Mouse (Mus musculus) heart, embryonic 10.5 days (tissue): ENCODE measurements around the gene Ang. TPM values are rescaled to one million over a fixed set of nuclear protein-coding genes. Genes with fewer than 3 reads are reported as not detected.

Source experiments
- DNase-seq: peaks from one replicate; pipeline ENCODE4 v3.0.0-alpha.2; 2017; ENCODE audit warnings: low spot score
- H3K27ac ChIP-seq: fragments of 300-500 bp; sonication (generic); 2 replicates; pipeline ENCODE4 v1.5.1; 2016; ENCODE audit warnings: mild to moderate bottlenecking
- H3K27me3 ChIP-seq: fragments of 300-500 bp; sonication (generic); 2 replicates; pipeline ENCODE4 v1.6.1; 2016; ENCODE audit warnings: mild to moderate bottlenecking; ENCODE audit not compliant: poor library complexity, insufficient read depth, severe bottlenecking
- H3K36me3 ChIP-seq: fragments of 300-500 bp; sonication (generic); 2 replicates; pipeline ENCODE4 v1.6.1; 2016; ENCODE audit warnings: mild to moderate bottlenecking, moderate library complexity
- H3K4me1 ChIP-seq: fragments of 300-500 bp; sonication (generic); 2 replicates; pipeline ENCODE4 v1.6.1; 2016; ENCODE audit warnings: mild to moderate bottlenecking
- H3K4me3 ChIP-seq: fragments of 300-500 bp; sonication (generic); 2 replicates; pipeline ENCODE4 v1.5.1; 2016; ENCODE audit warnings: mild to moderate bottlenecking, moderate library complexity
- H3K9me3 ChIP-seq: fragments of 300-500 bp; sonication (generic); 2 replicates; pipeline ENCODE4 v1.6.1; 2016; ENCODE audit warnings: mild to moderate bottlenecking, moderate library complexity
- WGBS: fragments of 180-500 bp; shearing (Covaris S2); methylation state at CpG from one replicate; pipeline ENCODE4 v1.1.7; 2016; 5-methylcytosine and 5-hydroxymethylcytosine counted together
- polyA plus RNA-seq: library from polyadenylated mRNA; unstranded; fragments of >200 nt; fragmentation: Nextera tagmentation; extraction: Ambion mirVana; gene quantifications from 2 replicates; pipeline ENCODE4 v1.2.1, GENCODE M21; 2016

Gene Ang
- 1.8 and 3.0 TPM in 2 replicates for polyA plus RNA-seq

DNA sequence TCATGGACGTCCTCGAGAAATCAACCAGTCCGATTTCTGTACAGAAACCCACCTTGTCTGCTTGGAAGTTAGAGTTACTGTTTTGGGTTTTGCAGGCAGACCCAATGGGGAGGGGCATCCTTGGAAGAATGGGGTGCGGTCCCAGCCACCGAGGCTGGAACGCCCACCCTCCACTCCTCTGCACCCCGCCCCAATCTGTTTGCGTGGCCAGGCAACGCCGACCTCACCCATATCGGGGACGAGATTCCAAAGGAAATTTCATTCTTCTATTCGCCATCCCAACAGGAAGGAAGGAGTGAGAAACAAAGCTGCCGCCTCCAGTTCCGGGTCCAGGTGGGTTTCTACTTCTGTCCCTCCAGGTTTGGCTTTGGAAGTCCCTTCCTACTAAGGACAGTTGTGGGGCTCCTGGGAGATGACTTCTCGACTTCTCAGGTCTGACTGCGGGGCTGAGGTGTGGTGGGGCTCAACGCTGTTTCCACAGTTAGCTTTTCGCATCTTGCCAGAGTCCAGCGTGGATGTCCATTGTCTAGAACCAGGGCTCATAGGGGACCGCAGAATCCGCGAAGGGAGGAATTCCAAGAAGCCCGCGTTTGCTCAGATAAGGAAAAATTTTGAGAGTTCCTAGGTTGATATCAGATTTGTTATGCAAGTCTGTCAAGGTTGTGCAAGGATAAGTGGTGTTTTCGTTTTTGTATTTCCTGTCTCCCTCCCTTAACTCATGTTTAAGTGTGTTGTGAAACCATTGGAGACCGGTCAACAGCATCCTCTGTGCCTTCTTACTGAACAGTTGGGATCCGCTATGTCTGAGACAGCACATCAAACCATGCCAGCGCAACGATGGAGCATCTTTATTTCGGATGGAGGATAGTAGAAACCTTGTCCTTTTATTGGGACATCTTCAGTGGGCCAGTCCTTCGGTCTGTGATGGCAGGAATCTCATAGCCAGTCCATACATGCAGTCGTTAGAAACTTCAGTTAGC, at the start of gene Ang, which contains the start of gene Rnase4:
Gene Ang (plus strand): TSS at position 230 of the 980 bp plus-strand sequence.
Gene Rnase4 (plus strand): TSS at position 157 of the 980 bp plus-strand sequence.
- WGBS = 9% methylated on average over 33 of the region's 33 CpGs

DNA sequence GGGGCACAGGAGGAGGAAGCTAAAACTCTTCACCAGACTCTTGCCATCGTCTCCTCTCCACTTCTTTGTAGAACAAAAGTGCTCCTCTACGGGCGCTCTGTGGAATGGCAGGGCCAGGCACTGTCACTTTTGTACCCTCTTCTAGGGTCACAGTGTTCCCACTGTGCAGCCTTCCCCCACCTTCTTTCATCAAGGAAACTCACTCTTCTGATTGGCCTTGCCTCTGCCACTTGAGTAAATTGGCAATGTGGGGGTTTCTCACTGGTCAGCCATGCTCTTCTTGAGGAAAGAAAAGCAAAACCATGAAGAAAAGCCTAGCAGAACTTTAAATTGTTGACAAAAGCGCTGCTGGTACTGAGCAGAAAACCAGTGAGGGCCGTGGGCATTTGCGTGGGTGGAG, 49.2 kb upstream of the Ang start, which contains the start of gene Rnase9:
Gene Rnase9 (minus strand): TSS at position 101 of the 400 bp plus-strand sequence.
- no peaks in the 10 kb centered on the region for H3K36me3 ChIP-seq
- no peaks in the 10 kb centered on the region for H3K4me1 ChIP-seq
- no peak within 1 kb of the TSS for H3K4me3 ChIP-seq
- 78% methylated on average over 6 of the region's 6 CpGs for WGBS
- H3K27me3 ChIP-seq = no peaks in the 10 kb centered on the region
- no peaks in the 10 kb centered on the region for H3K9me3 ChIP-seq
- no peak for DNase-seq
- no peak within 1 kb of the TSS for H3K27ac ChIP-seq

More for the DNA sequence above, at the start of gene Ang, which contains the start of gene Rnase4:
- Histone ChIP-seq H3K9me3 (no peaks in the 10 kb centered on the region), H3K27ac (peak within 1 kb of the TSS; percentile 87), H3K4me1 (no peaks in the 10 kb centered on the region), H3K27me3 (no peaks in the 10 kb centered on the region), H3K36me3 (no peaks in the 10 kb centered on the region), H3K4me3 (peak within 1 kb of the TSS; percentile 78)
- DNase-seq = peak; percentile 85

- H3K4me3 ChIP-seq = no peak overlapping the region
- no peak overlapping the region for H3K27ac ChIP-seq
- H3K9me3 ChIP-seq = no peaks in the 10 kb centered on the region
- DNase-seq = no peak
- no peaks in the 10 kb centered on the region for H3K4me1 ChIP-seq
- H3K27me3 ChIP-seq = no peaks in the 10 kb centered on the region
- no peaks in the 10 kb centered on the region for H3K36me3 ChIP-seq
- 54% methylated on average over 5 of the region's 5 CpGs for WGBS
Observed at GRCm38 (mm10) chr14:51047846-51048245, 43.1 kb upstream of the Ang start.

DNA sequence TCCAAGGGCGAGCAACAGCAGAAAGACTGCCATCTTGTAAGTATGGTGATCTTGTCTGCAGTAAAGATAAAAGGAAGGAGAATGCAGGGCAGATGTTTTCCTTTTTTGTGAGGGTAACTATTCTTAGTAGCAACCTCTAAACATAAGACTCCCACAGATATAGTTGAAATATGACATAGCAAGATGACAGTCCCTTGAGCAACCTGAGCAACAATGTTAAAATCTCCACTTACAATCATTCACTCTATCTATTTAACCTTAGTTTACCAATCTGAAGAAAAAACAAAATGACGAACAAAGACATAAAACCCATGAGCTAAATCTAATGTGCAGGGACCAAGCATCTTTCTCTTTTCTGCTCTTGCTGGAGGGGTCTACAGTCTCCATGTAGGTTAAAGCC, 40.9 kb upstream of the Ang start, which contains the start of gene Rnase11:
Gene Rnase11 (minus strand): TSS at position 101 of the 400 bp plus-strand sequence.
- DNase-seq = no peak
- H3K4me3 ChIP-seq = no peak within 1 kb of the TSS
- H3K36me3 ChIP-seq = no peaks in the 10 kb centered on the region
- no peaks in the 10 kb centered on the region for H3K9me3 ChIP-seq
- 79% methylated on average over 2 of the region's 2 CpGs for WGBS
- no peak within 1 kb of the TSS for H3K27ac ChIP-seq
- H3K4me1 ChIP-seq = no peaks in the 10 kb centered on the region
- H3K27me3 ChIP-seq = no peaks in the 10 kb centered on the region

- DNase-seq = no peak
- 65% methylated on average over 5 of the region's 5 CpGs for WGBS
- Histone ChIP-seq H3K27me3 (no peaks in the 10 kb centered on the region), H3K9me3 (no peaks in the 10 kb centered on the region), H3K4me1 (no peaks in the 10 kb centered on the region), H3K27ac (no peak overlapping the region), H3K4me3 (no peak overlapping the region), H3K36me3 (no peaks in the 10 kb centered on the region)
Observed at GRCm38 (mm10) chr14:51051941-51052340, 39.0 kb upstream of the Ang start.

- Histone ChIP-seq H3K9me3 (no peaks in the 10 kb centered on the region), H3K4me1 (peaks cover 4% of the 10 kb centered on the region; the same call in 1 of the 2 replicates), H3K27me3 (no peaks in the 10 kb centered on the region), H3K27ac (no peak overlapping the region), H3K4me3 (no peak overlapping the region), H3K36me3 (no peaks in the 10 kb centered on the region)
- no peak for DNase-seq
- WGBS = 73% methylated on average over 5 of the region's 5 CpGs
Observed at GRCm38 (mm10) chr14:51053176-51053575, 37.8 kb upstream of the Ang start.

DNA sequence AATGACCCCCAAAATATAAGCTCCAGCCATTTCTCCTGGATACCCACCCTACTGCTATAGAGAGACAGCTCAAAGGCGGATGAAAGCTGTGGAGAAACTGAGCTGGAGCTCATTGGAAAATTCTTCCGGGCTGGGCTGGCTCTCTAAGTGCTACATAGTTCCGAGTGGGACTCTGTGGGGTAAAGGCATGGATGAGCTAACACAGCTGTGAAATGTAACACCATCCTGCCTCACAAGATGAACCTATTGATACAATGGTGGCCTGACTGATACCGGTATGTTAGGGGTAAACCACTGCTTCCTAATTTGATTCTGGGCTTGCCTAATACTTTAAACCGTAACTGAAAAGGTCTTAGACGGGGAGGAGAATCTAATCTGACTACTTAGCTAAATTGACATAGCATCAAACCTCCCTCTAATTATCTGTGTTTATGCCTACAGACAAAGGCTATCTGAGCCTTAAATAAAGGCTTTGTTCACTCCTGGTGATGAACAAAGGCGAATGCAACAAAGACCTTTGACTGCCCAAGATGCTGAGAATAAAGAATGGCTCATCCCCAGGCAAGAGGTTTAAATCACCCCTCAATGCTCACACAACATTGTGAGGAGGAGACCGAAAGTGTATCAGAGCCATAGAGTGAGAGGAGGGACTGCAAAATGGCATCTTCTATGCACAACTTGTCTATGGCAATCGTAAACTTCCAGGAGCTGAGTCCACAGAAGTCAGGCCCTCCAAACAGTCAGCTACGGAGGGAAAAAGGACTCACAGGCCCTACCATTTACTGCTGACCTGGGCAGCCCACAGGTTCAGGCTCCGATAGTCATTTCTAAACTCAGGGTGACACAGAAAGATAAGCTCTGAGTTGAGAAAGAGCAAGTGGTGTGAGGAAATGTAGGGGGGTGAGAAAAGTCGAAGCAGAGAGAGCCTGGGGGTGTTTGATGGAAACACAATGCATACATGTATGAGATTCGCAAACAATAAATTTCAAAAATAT, 36.4 kb upstream of the Ang start:
- no peak overlapping the region for H3K4me3 ChIP-seq
- WGBS = 72% methylated on average over 13 of the region's 13 CpGs
- DNase-seq = no peak
- no peaks in the 10 kb centered on the region for H3K36me3 ChIP-seq
- no peak overlapping the region for H3K27ac ChIP-seq
- H3K9me3 ChIP-seq = no peaks in the 10 kb centered on the region
- peaks cover 4% of the 10 kb centered on the region; the same call in 1 of the 2 replicates for H3K4me1 ChIP-seq
- no peaks in the 10 kb centered on the region for H3K27me3 ChIP-seq

DNA sequence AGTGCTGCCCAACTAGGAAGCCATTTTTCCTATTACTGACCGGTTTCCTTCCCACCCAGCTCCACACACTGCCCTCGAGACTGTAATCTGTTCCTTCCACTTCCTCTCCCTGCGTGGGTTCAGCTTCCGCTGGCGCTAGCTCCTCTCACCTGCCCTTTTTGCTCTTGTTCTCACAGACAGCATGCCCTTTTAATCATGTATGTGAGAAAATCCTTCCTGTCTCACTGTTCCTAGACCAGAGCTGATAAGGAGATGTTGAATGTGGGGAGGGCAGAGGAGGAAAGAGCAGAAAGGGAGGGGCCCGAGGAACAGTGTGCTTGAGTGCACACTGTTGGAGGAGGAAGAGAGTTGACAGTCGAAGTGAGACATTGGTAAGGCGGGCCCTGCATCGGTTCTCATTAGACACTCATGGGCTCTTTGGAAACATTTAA, 33.5 kb upstream of the Ang start, which contains the start of gene Rnase12:
Gene Rnase12 (minus strand): TSS at position 261 of the 431 bp plus-strand sequence.
- H3K27me3 ChIP-seq = no peaks in the 10 kb centered on the region
- peaks cover 4% of the 10 kb centered on the region; the same call in 1 of the 2 replicates for H3K4me1 ChIP-seq
- H3K36me3 ChIP-seq = no peaks in the 10 kb centered on the region
- 42% methylated on average over 9 of the region's 9 CpGs for WGBS
- H3K4me3 ChIP-seq = no peak within 1 kb of the TSS
- peak within 1 kb of the TSS; percentile 56; the same call in 1 of the 2 replicates for H3K27ac ChIP-seq
- DNase-seq = peak; percentile 65
- H3K9me3 ChIP-seq = no peaks in the 10 kb centered on the region

- DNase-seq = no peak
- Histone ChIP-seq H3K4me1 (peaks cover 4% of the 10 kb centered on the region; the same call in 1 of the 2 replicates), H3K27me3 (no peaks in the 10 kb centered on the region), H3K27ac (no peak overlapping the region), H3K9me3 (no peaks in the 10 kb centered on the region), H3K36me3 (no peaks in the 10 kb centered on the region), H3K4me3 (no peak overlapping the region)
- WGBS = 87% methylated on average over 5 of the region's 5 CpGs
Observed at GRCm38 (mm10) chr14:51060761-51061160, 30.2 kb upstream of the Ang start.

- 89% methylated on average over 5 of the region's 5 CpGs for WGBS
- Histone ChIP-seq H3K4me1 (no peaks in the 10 kb centered on the region), H3K9me3 (no peaks in the 10 kb centered on the region), H3K36me3 (no peaks in the 10 kb centered on the region), H3K4me3 (no peak overlapping the region), H3K27ac (no peak overlapping the region), H3K27me3 (no peaks in the 10 kb centered on the region)
- no peak for DNase-seq
Observed at GRCm38 (mm10) chr14:51068956-51069355, 22.0 kb upstream of the Ang start.

GRCm38 (mm10) chr14:51069617-51070016, 21.3 kb upstream of the Ang start:
- Histone ChIP-seq H3K36me3 (no peaks in the 10 kb centered on the region), H3K4me3 (no peak overlapping the region), H3K27me3 (no peaks in the 10 kb centered on the region), H3K4me1 (no peaks in the 10 kb centered on the region), H3K9me3 (no peaks in the 10 kb centered on the region), H3K27ac (no peak overlapping the region)
- no peak for DNase-seq
- WGBS = 88% methylated on average over 2 of the region's 2 CpGs

GRCm38 (mm10) chr14:51074335-51074734, 16.6 kb upstream of the Ang start, which contains the start of gene Olfr750:
Olfr750 (minus strand) TSS chr14:51074435.
- Histone ChIP-seq H3K27me3 (no peaks in the 10 kb centered on the region), H3K9me3 (no peaks in the 10 kb centered on the region), H3K4me3 (no peak within 1 kb of the TSS), H3K36me3 (no peaks in the 10 kb centered on the region), H3K4me1 (no peaks in the 10 kb centered on the region), H3K27ac (no peak within 1 kb of the TSS)
- no peak for DNase-seq
- 77% methylated on average over 3 of the region's 3 CpGs for WGBS
